Mouse (Mus musculus): Measurements from ENCODE around the gene Nrp1. TPM values are rescaled to one million over a fixed set of nuclear protein-coding genes. Genes with fewer than 3 reads are reported as not detected.

Gene Nrp1
- total RNA-seq, 1 experiment, result 21.3 TPM

- H3K36me3 ChIP-seq (ENCODE audit: control insufficient read depth, insufficient read depth, low read length, poor library complexity, severe bottlenecking), result no peaks in the 10 kb centered on the region
- no peak overlapping the region for H3K27ac ChIP-seq (ENCODE audit: insufficient read depth, low read depth, low read length, poor library complexity, severe bottlenecking)
- no peak overlapping the region for H3K9ac ChIP-seq (ENCODE audit: insufficient read depth, low read depth, low read length, poor library complexity, severe bottlenecking)
- TF ChIP-seq MAFK (IDR thresholded peaks at IDR 0.05; ENCODE audit: insufficient read depth, low read depth, low read length) (no peak), ZC3H11A (IDR thresholded peaks at IDR 0.05; ENCODE audit: borderline replicate concordance, low read depth, low read length) (no peak), ZNF384 (IDR thresholded peaks at IDR 0.05; ENCODE audit: low read depth, low read length) (no peak), CHD2 (IDR thresholded peaks at IDR 0.05; ENCODE audit: low read depth, low read length) (no peak), HCFC1 (IDR thresholded peaks at IDR 0.05; ENCODE audit: borderline replicate concordance, insufficient read depth, low read length) (no peak)
- no peaks in the 10 kb centered on the region for H3K9me3 ChIP-seq (ENCODE audit: control insufficient read depth, insufficient read depth, low read depth, low read length)
- H3K4me1 ChIP-seq (ENCODE audit: control insufficient read depth in 2 of 2, insufficient read depth in 2 of 2, low read length in 2 of 2, poor library complexity in 1 of 2), result no peaks in the 10 kb centered on the region
- no peak overlapping the region for H3K4me3 ChIP-seq (ENCODE audit: insufficient read depth in 1 of 2, low read depth in 1 of 2, low read length in 2 of 2, poor library complexity in 1 of 2, severe bottlenecking in 1 of 2)
- DNase-seq (ENCODE audit: low read depth, low spot score), result no peak
- in situ Hi-C loops (cut with MboI; ENCODE audit: low sequenced_read_pairs in 2 of 2, unreplicated experiment in 2 of 2), result no loop called here
These were observed 115.2 kb downstream of the Nrp1 start for GRCm38 (mm10) chr8:128473456-128474239.

GRCm38 (mm10) chr8:128474614-128475013 lies 116.2 kb downstream of the Nrp1 start:
- H3K4me3 ChIP-seq (ENCODE audit: insufficient read depth in 1 of 2, low read depth in 1 of 2, low read length in 2 of 2, poor library complexity in 1 of 2, severe bottlenecking in 1 of 2), result no peak overlapping the region
- H3K4me1 ChIP-seq (ENCODE audit: control insufficient read depth in 2 of 2, insufficient read depth in 2 of 2, low read length in 2 of 2, poor library complexity in 1 of 2), result no peaks in the 10 kb centered on the region
- no peak overlapping the region for H3K9ac ChIP-seq (ENCODE audit: insufficient read depth, low read depth, low read length, poor library complexity, severe bottlenecking)
- H3K9me3 ChIP-seq (ENCODE audit: control insufficient read depth, insufficient read depth, low read depth, low read length), result no peaks in the 10 kb centered on the region
- H3K27ac ChIP-seq (ENCODE audit: insufficient read depth, low read depth, low read length, poor library complexity, severe bottlenecking), result no peak overlapping the region
- DNase-seq (ENCODE audit: low read depth, low spot score), result no peak
- no peaks in the 10 kb centered on the region for H3K36me3 ChIP-seq (ENCODE audit: control insufficient read depth, insufficient read depth, low read length, poor library complexity, severe bottlenecking)
- TF ChIP-seq HCFC1 (IDR thresholded peaks at IDR 0.05; ENCODE audit: borderline replicate concordance, insufficient read depth, low read length) (no peak), ZC3H11A (IDR thresholded peaks at IDR 0.05; ENCODE audit: borderline replicate concordance, low read depth, low read length) (no peak), CHD2 (IDR thresholded peaks at IDR 0.05; ENCODE audit: low read depth, low read length) (no peak), MAFK (IDR thresholded peaks at IDR 0.05; ENCODE audit: insufficient read depth, low read depth, low read length) (no peak), ZNF384 (IDR thresholded peaks at IDR 0.05; ENCODE audit: low read depth, low read length) (no peak)
- in situ Hi-C loops (cut with MboI; ENCODE audit: low sequenced_read_pairs in 2 of 2, unreplicated experiment in 2 of 2), result no loop called here

GRCm38 (mm10) chr8:128476206-128476605 lies 117.8 kb downstream of the Nrp1 start:
- no peaks in the 10 kb centered on the region for H3K9me3 ChIP-seq (ENCODE audit: control insufficient read depth, insufficient read depth, low read depth, low read length)
- TF ChIP-seq HCFC1 (IDR thresholded peaks at IDR 0.05; ENCODE audit: borderline replicate concordance, insufficient read depth, low read length), result no peak
- no peak for TF ChIP-seq MAFK (IDR thresholded peaks at IDR 0.05; ENCODE audit: insufficient read depth, low read depth, low read length)
- no peak for TF ChIP-seq CHD2 (IDR thresholded peaks at IDR 0.05; ENCODE audit: low read depth, low read length)
- no peak for TF ChIP-seq ZNF384 (IDR thresholded peaks at IDR 0.05; ENCODE audit: low read depth, low read length)
- TF ChIP-seq ZC3H11A (IDR thresholded peaks at IDR 0.05; ENCODE audit: borderline replicate concordance, low read depth, low read length), result no peak
- in situ Hi-C loops (cut with MboI; ENCODE audit: low sequenced_read_pairs in 2 of 2, unreplicated experiment in 2 of 2), result no loop called here
- no peak overlapping the region for H3K9ac ChIP-seq (ENCODE audit: insufficient read depth, low read depth, low read length, poor library complexity, severe bottlenecking)
- no peak overlapping the region for H3K4me3 ChIP-seq (ENCODE audit: insufficient read depth in 1 of 2, low read depth in 1 of 2, low read length in 2 of 2, poor library complexity in 1 of 2, severe bottlenecking in 1 of 2)
- H3K4me1 ChIP-seq (ENCODE audit: control insufficient read depth in 2 of 2, insufficient read depth in 2 of 2, low read length in 2 of 2, poor library complexity in 1 of 2), result no peaks in the 10 kb centered on the region
- H3K36me3 ChIP-seq (ENCODE audit: control insufficient read depth, insufficient read depth, low read length, poor library complexity, severe bottlenecking), result no peaks in the 10 kb centered on the region
- H3K27ac ChIP-seq (ENCODE audit: insufficient read depth, low read depth, low read length, poor library complexity, severe bottlenecking), result no peak overlapping the region
- no peak for DNase-seq (ENCODE audit: low read depth, low spot score)

GRCm38 (mm10) chr8:128478017-128478416 lies 119.6 kb downstream of the Nrp1 start:
- no peaks in the 10 kb centered on the region for H3K4me1 ChIP-seq (ENCODE audit: control insufficient read depth in 2 of 2, insufficient read depth in 2 of 2, low read length in 2 of 2, poor library complexity in 1 of 2)
- in situ Hi-C loops (cut with MboI; ENCODE audit: low sequenced_read_pairs in 2 of 2, unreplicated experiment in 2 of 2), result no loop called here
- H3K4me3 ChIP-seq (ENCODE audit: insufficient read depth in 1 of 2, low read depth in 1 of 2, low read length in 2 of 2, poor library complexity in 1 of 2, severe bottlenecking in 1 of 2), result no peak overlapping the region
- no peak for DNase-seq (ENCODE audit: low read depth, low spot score)
- H3K27ac ChIP-seq (ENCODE audit: insufficient read depth, low read depth, low read length, poor library complexity, severe bottlenecking), result no peak overlapping the region
- H3K36me3 ChIP-seq (ENCODE audit: control insufficient read depth, insufficient read depth, low read length, poor library complexity, severe bottlenecking), result no peaks in the 10 kb centered on the region
- TF ChIP-seq MAFK (IDR thresholded peaks at IDR 0.05; ENCODE audit: insufficient read depth, low read depth, low read length) (no peak), CHD2 (IDR thresholded peaks at IDR 0.05; ENCODE audit: low read depth, low read length) (no peak), HCFC1 (IDR thresholded peaks at IDR 0.05; ENCODE audit: borderline replicate concordance, insufficient read depth, low read length) (no peak), ZC3H11A (IDR thresholded peaks at IDR 0.05; ENCODE audit: borderline replicate concordance, low read depth, low read length) (no peak)
- H3K9me3 ChIP-seq (ENCODE audit: control insufficient read depth, insufficient read depth, low read depth, low read length), result no peaks in the 10 kb centered on the region
- no peak overlapping the region for H3K9ac ChIP-seq (ENCODE audit: insufficient read depth, low read depth, low read length, poor library complexity, severe bottlenecking)
